Mouse (Mus musculus) 3T3-L1 (cell line): ENCODE results near the gene Anxa2.

Experiments used
- DNase-seq: peaks from one replicate; pipeline ENCODE4 v3.0.0-alpha.2; 2015; ENCODE audit warnings: low read depth, low spot score

The Anxa2 gene

GRCm38 (mm10) chr9:69511881-69512590 is 58.6 kb downstream of the Anxa2 start:
- no peak for DNase-seq

DNA sequence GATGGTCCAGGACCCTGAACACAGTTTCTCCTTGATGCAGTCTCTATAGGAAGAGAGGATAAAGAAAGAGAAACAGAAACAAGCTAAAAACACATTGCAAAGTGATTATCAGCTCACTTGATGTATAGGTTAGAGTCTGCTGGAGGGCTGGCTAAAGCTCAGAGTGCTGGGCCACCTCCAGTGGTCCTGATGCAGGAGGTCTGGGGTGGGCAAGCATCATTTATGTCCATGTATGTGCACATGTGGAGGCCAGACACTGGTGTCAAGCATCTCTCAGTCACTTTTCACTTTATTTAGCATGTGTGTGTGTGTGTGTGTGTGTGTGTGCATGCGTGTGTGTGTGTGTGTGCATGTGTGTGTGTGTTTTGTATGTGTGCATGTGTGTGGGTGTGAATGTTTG is 59.3 kb downstream of the Anxa2 start:
- no peak for DNase-seq

- no peak for DNase-seq
Observed at GRCm38 (mm10) chr9:69514206-69514605, 60.8 kb downstream of the Anxa2 start.

GRCm38 (mm10) chr9:69515416-69515815 is 62.0 kb downstream of the Anxa2 start:
- no peak for DNase-seq

GRCm38 (mm10) chr9:69517387-69518035 is 64.1 kb downstream of the Anxa2 start:
- no peak for DNase-seq
